Mouse (Mus musculus) liver, embryonic 11.5 days (tissue): ENCODE results near the gene Sdhaf3. TPM values are rescaled to one million over a fixed set of nuclear protein-coding genes. Genes with fewer than 3 reads are reported as not detected.

ENCODE experiments used
- ATAC-seq: fragments of 200-750 bp; cut with Nextera tagmentation; replicated peaks from 2 replicates; pipeline ENCODE4 v1.8.0; 2017; ENCODE audit warnings: moderate number of reproducible peaks, mild to moderate bottlenecking, moderate TSS enrichment, moderate library complexity; ENCODE audit not compliant: low FRiP score
- DNase-seq: peaks from one replicate; pipeline ENCODE4 v3.0.0-alpha.2; 2017; ENCODE audit warnings: low spot score
- H3K27ac ChIP-seq: fragments of 300-500 bp; sonication (generic); 2 replicates; pipeline ENCODE4 v1.5.1; 2014; ENCODE audit warnings: mild to moderate bottlenecking, low read depth, low read length, control low read depth
- H3K27me3 ChIP-seq: fragments of 300-500 bp; sonication (generic); replicated peaks from 2 replicates; pipeline ENCODE4 v1.6.1; 2014; ENCODE audit warnings: low read length, mixed read lengths; ENCODE audit not compliant: control insufficient read depth, insufficient read depth
- H3K36me3 ChIP-seq: fragments of 300-500 bp; sonication (generic); 2 replicates; pipeline ENCODE4 v1.6.1; 2014; ENCODE audit warnings: mild to moderate bottlenecking, low read length, moderate library complexity, mixed read lengths; ENCODE audit not compliant: control insufficient read depth, insufficient read depth
- H3K4me1 ChIP-seq: fragments of 300-500 bp; sonication (generic); replicated peaks from 2 replicates; pipeline ENCODE4 v1.6.1; 2014; ENCODE audit warnings: low read length, mixed read lengths; ENCODE audit not compliant: control insufficient read depth, insufficient read depth
- H3K4me2 ChIP-seq: fragments of 300-500 bp; sonication (generic); 2 replicates; pipeline ENCODE4 v1.6.1; 2014; ENCODE audit warnings: mild to moderate bottlenecking, control low read depth, moderate library complexity
- H3K4me3 ChIP-seq: fragments of 300-500 bp; sonication (generic); 2 replicates; pipeline ENCODE4 v1.5.1; 2014; ENCODE audit warnings: low read depth, low read length, control low read depth
- H3K9ac ChIP-seq: fragments of 300-500 bp; sonication (generic); 2 replicates; pipeline ENCODE4 v1.6.1; 2014; ENCODE audit warnings: low read depth, low read length, control low read depth
- H3K9me3 ChIP-seq: fragments of 300-500 bp; sonication (generic); 2 replicates; pipeline ENCODE4 v1.6.1; 2016; ENCODE audit warnings: low read length, inconsistent platforms, mixed read lengths; ENCODE audit not compliant: control insufficient read depth
- whole genome bisulfite sequencing: fragments of 180-500 bp; shearing (Covaris S2); extraction: QIAGEN DNeasy Blood & Tissue Kit; methylation state at CpG from one replicate; pipeline ENCODE4 v1.1.7; 2014; 5-methylcytosine and 5-hydroxymethylcytosine counted together
- polyA plus RNA-seq: library from polyadenylated mRNA; unstranded; fragments of >200 nt; fragmentation: Nextera tagmentation; extraction: Ambion mirVana; gene quantifications from 2 replicates; pipeline ENCODE4 v1.2.1, GENCODE M21; 2014

Gene Sdhaf3
- polyA plus RNA-seq = 5.1 and 5.8 TPM in 2 replicates

GRCm38 (mm10) chr6:6955764-6956561, at the start of gene Sdhaf3:
Gene Sdhaf3 (plus strand): TSS chr6:6956004.
- peak within 1 kb of the TSS; percentile 76 for H3K4me2 ChIP-seq
- H3K9me3 ChIP-seq = no peaks in the 10 kb centered on the region
- no peaks in the 10 kb centered on the region for H3K36me3 ChIP-seq
- no peaks in the 10 kb centered on the region for H3K4me1 ChIP-seq
- no peak within 1 kb of the TSS for H3K27ac ChIP-seq
- peak; percentile 97 for ATAC-seq
- H3K27me3 ChIP-seq = no peaks in the 10 kb centered on the region
- H3K9ac ChIP-seq = peak within 1 kb of the TSS; percentile 72
- H3K4me3 ChIP-seq = peak within 1 kb of the TSS; percentile 64
- peak; percentile 93 for DNase-seq
- under 1% methylated on average over 52 of the region's 52 CpGs for WGBS

- no peak overlapping the region for H3K27ac ChIP-seq
- H3K27me3 ChIP-seq = no peaks in the 10 kb centered on the region
- no peaks in the 10 kb centered on the region for H3K4me1 ChIP-seq
- H3K4me2 ChIP-seq = no peak overlapping the region
- no peaks in the 10 kb centered on the region for H3K36me3 ChIP-seq
- DNase-seq = no peak
- H3K4me3 ChIP-seq = no peak overlapping the region
- 77% methylated on average over 8 of the region's 8 CpGs for WGBS
- H3K9ac ChIP-seq = no peak overlapping the region
- H3K9me3 ChIP-seq = no peaks in the 10 kb centered on the region
- ATAC-seq = no peak
These were observed 46.2 kb upstream of the Sdhaf3 start for GRCm38 (mm10) chr6:6909586-6909985.

- H3K4me1 ChIP-seq = no peaks in the 10 kb centered on the region
- H3K9ac ChIP-seq = no peak overlapping the region
- H3K4me3 ChIP-seq = no peak overlapping the region
- no peak overlapping the region for H3K4me2 ChIP-seq
- WGBS = 76% methylated on average over 1 of the region's 1 CpGs
- ATAC-seq (no peak), DNase-seq (no peak)
- H3K27ac ChIP-seq = no peak overlapping the region
- H3K9me3 ChIP-seq = no peaks in the 10 kb centered on the region
- H3K36me3 ChIP-seq = no peaks in the 10 kb centered on the region
- no peaks in the 10 kb centered on the region for H3K27me3 ChIP-seq
These were observed 41.5 kb upstream of the Sdhaf3 start for GRCm38 (mm10) chr6:6914304-6914703.

- Histone ChIP-seq H3K27ac (no peak overlapping the region), H3K4me3 (no peak overlapping the region), H3K9me3 (no peaks in the 10 kb centered on the region), H3K4me1 (no peaks in the 10 kb centered on the region), H3K27me3 (no peaks in the 10 kb centered on the region), H3K4me2 (no peak overlapping the region), H3K9ac (no peak overlapping the region), H3K36me3 (no peaks in the 10 kb centered on the region)
- no peak for ATAC-seq
- DNase-seq = no peak
- 36% methylated on average over 5 of the region's 5 CpGs for WGBS
These were observed 40.8 kb upstream of the Sdhaf3 start for GRCm38 (mm10) chr6:6914849-6915525.

- no peaks in the 10 kb centered on the region for H3K27me3 ChIP-seq
- WGBS = 30% methylated on average over 9 of the region's 9 CpGs
- H3K9me3 ChIP-seq = no peaks in the 10 kb centered on the region
- no peak overlapping the region for H3K4me3 ChIP-seq
- H3K4me2 ChIP-seq = no peak overlapping the region
- ATAC-seq (no peak), DNase-seq (no peak)
- no peaks in the 10 kb centered on the region for H3K36me3 ChIP-seq
- no peak overlapping the region for H3K9ac ChIP-seq
- no peaks in the 10 kb centered on the region for H3K4me1 ChIP-seq
- H3K27ac ChIP-seq = no peak overlapping the region
These were observed 40.3 kb upstream of the Sdhaf3 start for GRCm38 (mm10) chr6:6915526-6915915.

- Histone ChIP-seq H3K27ac (no peak overlapping the region), H3K27me3 (no peaks in the 10 kb centered on the region), H3K4me1 (no peaks in the 10 kb centered on the region), H3K36me3 (no peaks in the 10 kb centered on the region), H3K9me3 (no peaks in the 10 kb centered on the region), H3K4me2 (no peak overlapping the region), H3K4me3 (no peak overlapping the region), H3K9ac (no peak overlapping the region)
- 82% methylated on average over 4 of the region's 4 CpGs for WGBS
- DNase-seq (no peak), ATAC-seq (no peak)
These were observed 38.5 kb upstream of the Sdhaf3 start for GRCm38 (mm10) chr6:6917334-6917733.

- 48% methylated on average over 1 of the region's 1 CpGs for WGBS
- no peaks in the 10 kb centered on the region for H3K9me3 ChIP-seq
- H3K9ac ChIP-seq = no peak overlapping the region
- no peak overlapping the region for H3K4me3 ChIP-seq
- no peak overlapping the region for H3K4me2 ChIP-seq
- DNase-seq = no peak
- no peaks in the 10 kb centered on the region for H3K27me3 ChIP-seq
- H3K4me1 ChIP-seq = no peaks in the 10 kb centered on the region
- H3K27ac ChIP-seq = no peak overlapping the region
- H3K36me3 ChIP-seq = no peaks in the 10 kb centered on the region
- ATAC-seq = no peak
These were observed 30.5 kb upstream of the Sdhaf3 start for GRCm38 (mm10) chr6:6925264-6925663.

- Histone ChIP-seq H3K27ac (no peak overlapping the region), H3K27me3 (no peaks in the 10 kb centered on the region), H3K9me3 (no peaks in the 10 kb centered on the region), H3K4me1 (no peaks in the 10 kb centered on the region), H3K36me3 (no peaks in the 10 kb centered on the region), H3K4me3 (no peak overlapping the region), H3K9ac (no peak overlapping the region), H3K4me2 (no peak overlapping the region)
- 83% methylated on average over 4 of the region's 4 CpGs for WGBS
- ATAC-seq = no peak
- no peak for DNase-seq
These were observed 25.0 kb upstream of the Sdhaf3 start for GRCm38 (mm10) chr6:6930831-6931230.

GRCm38 (mm10) chr6:6931507-6931906, 24.3 kb upstream of the Sdhaf3 start:
- H3K36me3 ChIP-seq = no peaks in the 10 kb centered on the region
- 75% methylated on average over 4 of the region's 4 CpGs for WGBS
- ATAC-seq = no peak
- no peaks in the 10 kb centered on the region for H3K4me1 ChIP-seq
- no peak overlapping the region for H3K4me3 ChIP-seq
- H3K4me2 ChIP-seq = no peak overlapping the region
- DNase-seq = no peak
- H3K9me3 ChIP-seq = no peaks in the 10 kb centered on the region
- no peaks in the 10 kb centered on the region for H3K27me3 ChIP-seq
- no peak overlapping the region for H3K27ac ChIP-seq
- no peak overlapping the region for H3K9ac ChIP-seq
